Mouse (Mus musculus) brown adipose tissue, adult 24 weeks (tissue): Measurements from ENCODE around the gene Gamt. TPM values are rescaled to one million over a fixed set of nuclear protein-coding genes. Genes with fewer than 3 reads are reported as not detected.

ENCODE experiments used
- H3K27ac ChIP-seq: fragments of 200-500 bp; replicated peaks from 2 replicates; pipeline ENCODE4 v1.5.1; 2012; ENCODE audit warnings: low read depth, mild to moderate bottlenecking, low read length
- H3K4me1 ChIP-seq: fragments of 200-500 bp; 2 replicates; pipeline ENCODE4 v1.6.1; 2012; ENCODE audit warnings: low read length, mixed read lengths; ENCODE audit not compliant: control insufficient read depth, insufficient read depth, insufficient read length
- H3K4me3 ChIP-seq: fragments of 200-500 bp; 2 replicates; pipeline ENCODE4 v1.5.1; 2012; ENCODE audit warnings: low read depth, mild to moderate bottlenecking, low read length, moderate library complexity; ENCODE audit not compliant: insufficient read depth
- polyA plus RNA-seq: library from polyadenylated mRNA; stranded (reverse); fragments of >200 nt; gene quantifications from 2 replicates; pipeline ENCODE4 v1.2.4, GENCODE M21; 2012; ENCODE audit not compliant: missing spikeins, insufficient read depth, insufficient read length

Gene Gamt
- polyA plus RNA-seq, 1 experiment: 10.5 TPM

- H3K4me3 ChIP-seq: no peak overlapping the region
- no peak overlapping the region for H3K27ac ChIP-seq
- H3K4me1 ChIP-seq: no peaks in the 10 kb centered on the region; the same call in 1 of the 2 replicates
These were observed 34.0 kb upstream of the Gamt start for GRCm38 (mm10) chr10:80294788-80295303.

- no peak overlapping the region for H3K4me3 ChIP-seq
- no peaks in the 10 kb centered on the region; the same call in 1 of the 2 replicates for H3K4me1 ChIP-seq
- H3K27ac ChIP-seq: no peak overlapping the region
These were observed 33.5 kb upstream of the Gamt start for GRCm38 (mm10) chr10:80294311-80294710.

GRCm38 (mm10) chr10:80293325-80293724 is 32.5 kb upstream of the Gamt start:
- Histone ChIP-seq H3K27ac (no peak overlapping the region), H3K4me3 (peak overlapping the region; percentile 76), H3K4me1 (no peaks in the 10 kb centered on the region; the same call in 1 of the 2 replicates)

GRCm38 (mm10) chr10:80292251-80293146 is 31.7 kb upstream of the Gamt start, which contains the start of gene Rps15:
Gene Rps15 (plus strand): TSS chr10:80292453.
- peak within 1 kb of the TSS; percentile 51 for H3K27ac ChIP-seq
- H3K4me3 ChIP-seq: peak within 1 kb of the TSS; percentile 76
- no peaks in the 10 kb centered on the region; the same call in 1 of the 2 replicates for H3K4me1 ChIP-seq

GRCm38 (mm10) chr10:80288657-80289056 is 27.8 kb upstream of the Gamt start:
- Histone ChIP-seq H3K4me1 (no peaks in the 10 kb centered on the region; the same call in 1 of the 2 replicates), H3K4me3 (no peak overlapping the region)

GRCm38 (mm10) chr10:80288097-80288496 is 27.3 kb upstream of the Gamt start:
- Histone ChIP-seq H3K4me1 (peaks cover 1% of the 10 kb centered on the region; the same call in 1 of the 2 replicates), H3K4me3 (no peak overlapping the region), H3K27ac (no peak overlapping the region)

More at GRCm38 (mm10) chr10:80288657-80289056, 27.8 kb upstream of the Gamt start:
- H3K27ac ChIP-seq: no peak overlapping the region

GRCm38 (mm10) chr10:80285222-80286070 is 24.6 kb upstream of the Gamt start:
- H3K27ac ChIP-seq: no peak overlapping the region
- H3K4me3 ChIP-seq: no peak overlapping the region
- H3K4me1 ChIP-seq: peaks cover 5% of the 10 kb centered on the region; the same call in 1 of the 2 replicates

- Histone ChIP-seq H3K27ac (peak overlapping the region; percentile 11; the same call in 1 of the 2 replicates), H3K4me3 (no peak overlapping the region), H3K4me1 (peaks cover 5% of the 10 kb centered on the region; the same call in 1 of the 2 replicates)
These were observed 21.9 kb upstream of the Gamt start for GRCm38 (mm10) chr10:80282481-80283441.

- Histone ChIP-seq H3K27ac (peak overlapping the region; percentile 11), H3K4me1 (peaks cover 5% of the 10 kb centered on the region; the same call in 1 of the 2 replicates), H3K4me3 (no peak overlapping the region)
These were observed 21.1 kb upstream of the Gamt start for GRCm38 (mm10) chr10:80281921-80282371.

- Histone ChIP-seq H3K4me1 (peaks cover 5% of the 10 kb centered on the region; the same call in 1 of the 2 replicates), H3K4me3 (no peak overlapping the region), H3K27ac (peak overlapping the region; percentile 56)
These were observed 20.5 kb upstream of the Gamt start for GRCm38 (mm10) chr10:80281304-80281703.

GRCm38 (mm10) chr10:80279273-80279672 is 18.5 kb upstream of the Gamt start:
- Histone ChIP-seq H3K4me1 (peaks cover 5% of the 10 kb centered on the region; the same call in 1 of the 2 replicates), H3K27ac (no peak overlapping the region), H3K4me3 (no peak overlapping the region)

GRCm38 (mm10) chr10:80278390-80278789 is 17.6 kb upstream of the Gamt start:
- H3K27ac ChIP-seq: no peak overlapping the region
- H3K4me1 ChIP-seq: peaks cover 12% of the 10 kb centered on the region; the same call in 1 of the 2 replicates

GRCm38 (mm10) chr10:80276238-80276637 is 15.4 kb upstream of the Gamt start:
- 0 out of 2 replicates have a peak overlapping the region, but pooled peaks have one; percentile 0 for H3K27ac ChIP-seq
- H3K4me3 ChIP-seq: no peak overlapping the region
- peaks cover 11% of the 10 kb centered on the region for H3K4me1 ChIP-seq

More at GRCm38 (mm10) chr10:80278390-80278789, 17.6 kb upstream of the Gamt start:
- no peak overlapping the region for H3K4me3 ChIP-seq

GRCm38 (mm10) chr10:80273847-80274246 is 13.0 kb upstream of the Gamt start:
- Histone ChIP-seq H3K4me1 (peaks cover 27% of the 10 kb centered on the region), H3K27ac (no peak overlapping the region), H3K4me3 (no peak overlapping the region)
